Mouse (Mus musculus): ENCODE results near the gene Adamts20. TPM values are rescaled to one million over a fixed set of nuclear protein-coding genes. Genes with fewer than 3 reads are reported as not detected.

Gene Adamts20
- polyA plus RNA-seq, 1 experiment from 2014 or later = 2.8 TPM

GRCm38 (mm10) chr15:94334586-94334985 lies 130.6 kb downstream of the Adamts20 start:
- Histone ChIP-seq H3K4me3 (ENCODE audit: low read length) (no peak overlapping the region), H3K9ac (ENCODE audit: low read depth, low read length) (no peak overlapping the region), H3K27ac (ENCODE audit: low read depth, low read length) (no peak overlapping the region), H3K27me3 (replicated peaks; ENCODE audit: control insufficient read depth, insufficient read depth, low read length) (no peaks in the 10 kb centered on the region), H3K9me3 (ENCODE audit: control insufficient read depth, low read length) (no peaks in the 10 kb centered on the region), H3K36me3 (ENCODE audit: control insufficient read depth, insufficient read depth, low read length) (no peaks in the 10 kb centered on the region), H3K4me2 (ENCODE audit: low read length) (no peak overlapping the region), H3K4me1 (ENCODE audit: control insufficient read depth, insufficient read depth, low read depth, low read length) (no peaks in the 10 kb centered on the region)
- no peak for ATAC-seq
- WGBS = 60% methylated on average over 10 of the region's 10 CpGs

GRCm38 (mm10) chr15:94326626-94327025 lies 138.6 kb downstream of the Adamts20 start:
- no peak for ATAC-seq
- Histone ChIP-seq H3K36me3 (ENCODE audit: control insufficient read depth, insufficient read depth, low read length) (no peaks in the 10 kb centered on the region), H3K27ac (ENCODE audit: low read depth, low read length) (no peak overlapping the region), H3K9me3 (ENCODE audit: control insufficient read depth, low read length) (no peaks in the 10 kb centered on the region), H3K4me3 (ENCODE audit: low read length) (no peak overlapping the region), H3K4me1 (ENCODE audit: control insufficient read depth, insufficient read depth, low read depth, low read length) (peaks cover 7% of the 10 kb centered on the region), H3K4me2 (ENCODE audit: low read length) (no peak overlapping the region), H3K27me3 (replicated peaks; ENCODE audit: control insufficient read depth, insufficient read depth, low read length) (no peaks in the 10 kb centered on the region), H3K9ac (ENCODE audit: low read depth, low read length) (no peak overlapping the region)
- WGBS = 80% methylated on average over 5 of the region's 5 CpGs

GRCm38 (mm10) chr15:94325509-94326181 lies 139.6 kb downstream of the Adamts20 start:
- no peak overlapping the region for H3K9ac ChIP-seq (ENCODE audit: low read depth, low read length)
- no peaks in the 10 kb centered on the region for H3K27me3 ChIP-seq (replicated peaks; ENCODE audit: control insufficient read depth, insufficient read depth, low read length)
- H3K36me3 ChIP-seq (ENCODE audit: control insufficient read depth, insufficient read depth, low read length) = no peaks in the 10 kb centered on the region
- H3K4me1 ChIP-seq (ENCODE audit: control insufficient read depth, insufficient read depth, low read depth, low read length) = peaks cover 7% of the 10 kb centered on the region
- no peaks in the 10 kb centered on the region for H3K9me3 ChIP-seq (ENCODE audit: control insufficient read depth, low read length)
- 33% methylated on average over 13 of the region's 13 CpGs for WGBS
- H3K4me3 ChIP-seq (ENCODE audit: low read length) = no peak overlapping the region
- no peak; the same call in 1 of the 2 replicates for ATAC-seq
- no peak overlapping the region for H3K4me2 ChIP-seq (ENCODE audit: low read length)
- H3K27ac ChIP-seq (ENCODE audit: low read depth, low read length) = no peak overlapping the region

- no peak overlapping the region for H3K4me3 ChIP-seq (ENCODE audit: low read length)
- 96% methylated on average over 3 of the region's 3 CpGs for WGBS
Observed at GRCm38 (mm10) chr15:94316171-94316570, 149.0 kb downstream of the Adamts20 start.

GRCm38 (mm10) chr15:94309689-94310088 lies 155.5 kb downstream of the Adamts20 start:
- Histone ChIP-seq H3K27me3 (replicated peaks; ENCODE audit: control insufficient read depth, insufficient read depth, low read length) (no peaks in the 10 kb centered on the region), H3K27ac (ENCODE audit: low read depth, low read length) (no peak overlapping the region), H3K9ac (ENCODE audit: low read depth, low read length) (no peak overlapping the region), H3K4me1 (ENCODE audit: control insufficient read depth, insufficient read depth, low read depth, low read length) (no peaks in the 10 kb centered on the region), H3K4me3 (ENCODE audit: low read length) (no peak overlapping the region), H3K36me3 (ENCODE audit: control insufficient read depth, insufficient read depth, low read length) (no peaks in the 10 kb centered on the region), H3K9me3 (ENCODE audit: control insufficient read depth, low read length) (no peaks in the 10 kb centered on the region), H3K4me2 (ENCODE audit: low read length) (no peak overlapping the region)
- 94% methylated on average over 7 of the region's 7 CpGs for WGBS
- no peak for ATAC-seq

More at GRCm38 (mm10) chr15:94316171-94316570, 149.0 kb downstream of the Adamts20 start:
- H3K4me1 ChIP-seq (ENCODE audit: control insufficient read depth, insufficient read depth, low read depth, low read length) = no peaks in the 10 kb centered on the region
- H3K9me3 ChIP-seq (ENCODE audit: control insufficient read depth, low read length) = no peaks in the 10 kb centered on the region
- H3K4me2 ChIP-seq (ENCODE audit: low read length) = no peak overlapping the region
- ATAC-seq = no peak
- no peak overlapping the region for H3K9ac ChIP-seq (ENCODE audit: low read depth, low read length)
- H3K36me3 ChIP-seq (ENCODE audit: control insufficient read depth, insufficient read depth, low read length) = no peaks in the 10 kb centered on the region
- H3K27me3 ChIP-seq (replicated peaks; ENCODE audit: control insufficient read depth, insufficient read depth, low read length) = no peaks in the 10 kb centered on the region
- H3K27ac ChIP-seq (ENCODE audit: low read depth, low read length) = no peak overlapping the region

- Histone ChIP-seq H3K27me3 (replicated peaks; ENCODE audit: control insufficient read depth, insufficient read depth, low read length) (no peaks in the 10 kb centered on the region), H3K4me3 (ENCODE audit: low read length) (no peak overlapping the region), H3K9me3 (ENCODE audit: control insufficient read depth, low read length) (no peaks in the 10 kb centered on the region), H3K4me2 (ENCODE audit: low read length) (no peak overlapping the region), H3K27ac (ENCODE audit: low read depth, low read length) (no peak overlapping the region), H3K4me1 (ENCODE audit: control insufficient read depth, insufficient read depth, low read depth, low read length) (no peaks in the 10 kb centered on the region), H3K36me3 (ENCODE audit: control insufficient read depth, insufficient read depth, low read length) (no peaks in the 10 kb centered on the region), H3K9ac (ENCODE audit: low read depth, low read length) (no peak overlapping the region)
- 60% methylated on average over 9 of the region's 9 CpGs for WGBS
- no peak for ATAC-seq
Observed at GRCm38 (mm10) chr15:94307888-94308287, 157.3 kb downstream of the Adamts20 start.

- Histone ChIP-seq H3K36me3 (ENCODE audit: control insufficient read depth, insufficient read depth, low read length) (no peaks in the 10 kb centered on the region), H3K9ac (ENCODE audit: low read depth, low read length) (no peak overlapping the region), H3K4me1 (ENCODE audit: control insufficient read depth, insufficient read depth, low read depth, low read length) (no peaks in the 10 kb centered on the region), H3K4me3 (ENCODE audit: low read length) (no peak overlapping the region), H3K4me2 (ENCODE audit: low read length) (no peak overlapping the region), H3K27ac (ENCODE audit: low read depth, low read length) (no peak overlapping the region), H3K27me3 (replicated peaks; ENCODE audit: control insufficient read depth, insufficient read depth, low read length) (no peaks in the 10 kb centered on the region), H3K9me3 (ENCODE audit: control insufficient read depth, low read length) (no peaks in the 10 kb centered on the region)
- WGBS = 22% methylated on average over 3 of the region's 3 CpGs
- ATAC-seq = peak; percentile 79
Observed at GRCm38 (mm10) chr15:94303151-94303550, 162.1 kb downstream of the Adamts20 start.

GRCm38 (mm10) chr15:94294084-94294483 lies 171.1 kb downstream of the Adamts20 start:
- no peak for ATAC-seq
- no peak overlapping the region for H3K4me2 ChIP-seq (ENCODE audit: low read length)
- no peaks in the 10 kb centered on the region for H3K9me3 ChIP-seq (ENCODE audit: control insufficient read depth, low read length)
- no peaks in the 10 kb centered on the region for H3K36me3 ChIP-seq (ENCODE audit: control insufficient read depth, insufficient read depth, low read length)
- 82% methylated on average over 4 of the region's 4 CpGs for WGBS
- H3K4me3 ChIP-seq (ENCODE audit: low read length) = no peak overlapping the region
- H3K9ac ChIP-seq (ENCODE audit: low read depth, low read length) = no peak overlapping the region
- no peaks in the 10 kb centered on the region for H3K4me1 ChIP-seq (ENCODE audit: control insufficient read depth, insufficient read depth, low read depth, low read length)
- H3K27me3 ChIP-seq (replicated peaks; ENCODE audit: control insufficient read depth, insufficient read depth, low read length) = no peaks in the 10 kb centered on the region
- H3K27ac ChIP-seq (ENCODE audit: low read depth, low read length) = no peak overlapping the region

- no peaks in the 10 kb centered on the region for H3K36me3 ChIP-seq (ENCODE audit: control insufficient read depth, insufficient read depth, low read length)
- WGBS = 73% methylated on average over 2 of the region's 2 CpGs
- H3K9me3 ChIP-seq (ENCODE audit: control insufficient read depth, low read length) = no peaks in the 10 kb centered on the region
- ATAC-seq = peak; percentile 65; the same call in 1 of the 2 replicates
- H3K4me1 ChIP-seq (ENCODE audit: control insufficient read depth, insufficient read depth, low read depth, low read length) = no peaks in the 10 kb centered on the region
- H3K27ac ChIP-seq (ENCODE audit: low read depth, low read length) = no peak overlapping the region
- no peak overlapping the region for H3K9ac ChIP-seq (ENCODE audit: low read depth, low read length)
- H3K4me2 ChIP-seq (ENCODE audit: low read length) = no peak overlapping the region
- no peaks in the 10 kb centered on the region for H3K27me3 ChIP-seq (replicated peaks; ENCODE audit: control insufficient read depth, insufficient read depth, low read length)
- H3K4me3 ChIP-seq (ENCODE audit: low read length) = no peak overlapping the region
Observed at GRCm38 (mm10) chr15:94288015-94288414, 177.2 kb downstream of the Adamts20 start.
